Mouse (Mus musculus) myocyte (in vitro differentiated cells): ENCODE measurements around the gene Gm4969. TPM values are rescaled to one million over a fixed set of nuclear protein-coding genes. Genes with fewer than 3 reads are reported as not detected.

Experiments used
- H3K27me3 ChIP-seq: one replicate; pipeline ENCODE4 v1.6.1; 2011; ENCODE audit not compliant: control insufficient read depth, insufficient read depth, insufficient read length
- H3K36me3 ChIP-seq: one replicate; pipeline ENCODE4 v1.6.1; 2011; ENCODE audit not compliant: control insufficient read depth, insufficient read depth
- H3K4me2 ChIP-seq: one replicate; pipeline ENCODE4 v1.6.1; 2011; ENCODE audit warnings: low read depth, control low read depth
- H3K4me3 ChIP-seq: one replicate; pipeline ENCODE4 v1.5.1; 2011; ENCODE audit warnings: mild to moderate bottlenecking, control low read depth, moderate library complexity
- H3K79me2 ChIP-seq: one replicate; pipeline ENCODE4 v1.6.1; 2011; ENCODE audit not compliant: control insufficient read depth, insufficient read depth
- H3ac ChIP-seq: one replicate; pipeline ENCODE4 v1.6.1; 2011; ENCODE audit not compliant: control insufficient read depth, insufficient read length
- CEBPB ChIP-seq: IDR thresholded peaks from 2 replicates; pipeline ENCODE4 v1.6.1; 2011; ENCODE audit warnings: mild to moderate bottlenecking, moderate library complexity; ENCODE audit not compliant: poor library complexity, insufficient read depth, severe bottlenecking
- E2F4 ChIP-seq: IDR thresholded peaks from one replicate; pipeline ENCODE4 v1.6.1; 2011; ENCODE audit warnings: mild to moderate bottlenecking, control low read depth, moderate library complexity; ENCODE audit not compliant: insufficient read depth
- MAX ChIP-seq: IDR thresholded peaks from one replicate; pipeline ENCODE4 v1.6.1; 2011; ENCODE audit warnings: low read depth, mild to moderate bottlenecking, control low read depth
- MYOD1 ChIP-seq, 3 experiments: IDR thresholded peaks; one replicate each; pipeline ENCODE4 v1.6.1; 2011; ENCODE audit warnings: control low read depth in 2 of 3, low read depth in 2 of 3, mild to moderate bottlenecking in 2 of 3, moderate library complexity in 1 of 3; ENCODE audit not compliant: insufficient read length in 2 of 3, control insufficient read depth in 1 of 3
- MYOG ChIP-seq, 3 experiments: IDR thresholded peaks; one replicate each; pipeline ENCODE4 v1.6.1; 2011; ENCODE audit warnings: control low read depth in 2 of 3, low read depth in 2 of 3, mild to moderate bottlenecking in 2 of 3; ENCODE audit not compliant: insufficient read length in 2 of 3, control insufficient read depth in 1 of 3, insufficient read depth in 1 of 3
- POLR2A ChIP-seq: IDR thresholded peaks from one replicate; pipeline ENCODE4 v1.6.1; 2011; ENCODE audit warnings: low read depth, mild to moderate bottlenecking, control low read depth, moderate library complexity; ENCODE audit not compliant: insufficient read length
- POLR2AphosphoS2 ChIP-seq: IDR thresholded peaks from one replicate; pipeline ENCODE4 v1.6.1; 2011; ENCODE audit warnings: low read depth, control low read depth; ENCODE audit not compliant: insufficient read length
- REST ChIP-seq: IDR thresholded peaks from one replicate; pipeline ENCODE4 v1.6.1; 2011; ENCODE audit warnings: mild to moderate bottlenecking, control low read depth, moderate library complexity; ENCODE audit not compliant: insufficient read depth, insufficient read length
- SRF ChIP-seq: IDR thresholded peaks from one replicate; pipeline ENCODE4 v1.6.1; 2011; ENCODE audit warnings: low read depth; ENCODE audit not compliant: control insufficient read depth, insufficient read length
- TCF12 ChIP-seq: IDR thresholded peaks from one replicate; pipeline ENCODE4 v1.6.1; 2011; ENCODE audit warnings: mild to moderate bottlenecking, control low read depth; ENCODE audit not compliant: poor library complexity, insufficient read depth, severe bottlenecking
- TCF3 ChIP-seq: IDR thresholded peaks from one replicate; pipeline ENCODE4 v1.6.1; 2011; ENCODE audit warnings: low read depth, control low read depth; ENCODE audit not compliant: insufficient read length
- USF1 ChIP-seq: IDR thresholded peaks from one replicate; pipeline ENCODE4 v1.6.1; 2011; ENCODE audit warnings: low read depth, mild to moderate bottlenecking, control low read depth, moderate library complexity
- polyA plus RNA-seq: library from polyadenylated mRNA; unstranded; fragments of >200 nt; fragmentation: generic; extraction: Trizol; gene quantifications from one replicate; pipeline ENCODE4 v1.2.1, GENCODE M21; 2012; ENCODE audit warnings: missing spikeins

Gm4969 gene
- polyA plus RNA-seq, 1 experiment: not detected

DNA sequence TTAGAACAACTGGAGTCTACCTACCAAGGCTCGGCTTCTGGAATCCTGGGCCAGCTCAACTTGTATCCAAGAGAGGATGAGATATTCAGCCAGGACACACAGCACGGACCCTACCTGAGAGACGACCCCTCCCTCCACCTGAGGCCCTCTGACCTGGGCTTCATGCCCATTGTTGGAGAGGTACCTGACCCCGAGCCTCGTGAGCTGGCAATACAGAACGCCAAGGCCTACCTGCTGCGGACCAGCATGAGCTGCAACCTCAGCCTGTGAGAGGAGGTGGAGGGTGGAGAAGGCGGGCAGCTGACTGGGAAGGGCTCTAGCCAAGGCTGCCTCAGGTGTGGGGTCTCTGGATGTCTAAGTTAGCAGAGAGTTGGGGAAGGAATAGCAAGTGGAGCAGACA, 63.1 kb downstream of the Gm4969 start:
- Histone ChIP-seq H3K79me2 (no peaks in the 10 kb centered on the region), H3K4me3 (no peak overlapping the region), H3K4me2 (no peak overlapping the region), H3K36me3 (no peaks in the 10 kb centered on the region), H3ac (no peak overlapping the region), H3K27me3 (no peaks in the 10 kb centered on the region)
- TF ChIP-seq E2F4 (no peak), MYOG (IDR thresholded peaks at IDR 0.05; ENCODE audit: control insufficient read depth in 1 of 3, insufficient read depth in 1 of 3, insufficient read length in 2 of 3, low read depth in 2 of 3) (no peak), TCF3 (no peak), MYOD1 (IDR thresholded peaks at IDR 0.05; ENCODE audit: control insufficient read depth in 1 of 3, insufficient read length in 2 of 3, low read depth in 2 of 3) (no peak), CEBPB (no peak), POLR2AphosphoS2 (no peak), SRF (no peak), USF1 (no peak), MAX (no peak), POLR2A (no peak), REST (no peak), TCF12 (no peak)

GRCm38 (mm10) chr7:19054777-19055076, 63.4 kb downstream of the Gm4969 start:
- no peak overlapping the region for H3ac ChIP-seq
- no peaks in the 10 kb centered on the region for H3K79me2 ChIP-seq
- no peak overlapping the region for H3K4me2 ChIP-seq
- TF ChIP-seq TCF12 (no peak), MYOD1 (IDR thresholded peaks at IDR 0.05; ENCODE audit: control insufficient read depth in 1 of 3, insufficient read length in 2 of 3, low read depth in 2 of 3) (no peak), TCF3 (no peak), CEBPB (no peak), MAX (no peak), MYOG (IDR thresholded peaks at IDR 0.05; ENCODE audit: control insufficient read depth in 1 of 3, insufficient read depth in 1 of 3, insufficient read length in 2 of 3, low read depth in 2 of 3) (no peak), REST (no peak), POLR2AphosphoS2 (no peak)
- H3K27me3 ChIP-seq: no peaks in the 10 kb centered on the region
- no peaks in the 10 kb centered on the region for H3K36me3 ChIP-seq
- H3K4me3 ChIP-seq: no peak overlapping the region

- TF ChIP-seq MYOD1 (IDR thresholded peaks at IDR 0.05; ENCODE audit: control insufficient read depth in 1 of 3, insufficient read length in 2 of 3, low read depth in 2 of 3) (no peak), POLR2AphosphoS2 (no peak), MAX (no peak), MYOG (IDR thresholded peaks at IDR 0.05; ENCODE audit: control insufficient read depth in 1 of 3, insufficient read depth in 1 of 3, insufficient read length in 2 of 3, low read depth in 2 of 3) (no peak), SRF (no peak), CEBPB (no peak), TCF12 (no peak), TCF3 (no peak), E2F4 (no peak), USF1 (no peak), REST (no peak), POLR2A (no peak)
- Histone ChIP-seq H3K36me3 (no peaks in the 10 kb centered on the region), H3K4me2 (no peak within 1 kb of the TSS), H3ac (no peak within 1 kb of the TSS), H3K4me3 (no peak within 1 kb of the TSS), H3K27me3 (no peaks in the 10 kb centered on the region), H3K79me2 (no peaks in the 10 kb centered on the region)
Measured at GRCm38 (mm10) chr7:19054047-19054776, 64.0 kb downstream of the Gm4969 start, which contains the start of gene Rsph6a. Gene Rsph6a, plus strand, starts transcription at chr7:19054690.

- TF ChIP-seq MYOG (IDR thresholded peaks at IDR 0.05; ENCODE audit: control insufficient read depth in 1 of 3, insufficient read depth in 1 of 3, insufficient read length in 2 of 3, low read depth in 2 of 3): no peak
- TF ChIP-seq MAX: no peak
- TF ChIP-seq USF1: no peak
- TF ChIP-seq TCF12: no peak
- TF ChIP-seq POLR2AphosphoS2: no peak
- no peak for TF ChIP-seq MYOD1 (IDR thresholded peaks at IDR 0.05; ENCODE audit: control insufficient read depth in 1 of 3, insufficient read length in 2 of 3, low read depth in 2 of 3)
- TF ChIP-seq E2F4: no peak
- no peak for TF ChIP-seq CEBPB
- TF ChIP-seq REST: no peak
- no peak for TF ChIP-seq SRF
- no peak for TF ChIP-seq TCF3
- no peak for TF ChIP-seq POLR2A
- H3K4me3 ChIP-seq: no peak overlapping the region
- H3ac ChIP-seq: no peak overlapping the region
- no peak overlapping the region for H3K4me2 ChIP-seq
- no peaks in the 10 kb centered on the region for H3K27me3 ChIP-seq
- no peaks in the 10 kb centered on the region for H3K79me2 ChIP-seq
- no peaks in the 10 kb centered on the region for H3K36me3 ChIP-seq
Measured at GRCm38 (mm10) chr7:19053136-19053532, 65.0 kb downstream of the Gm4969 start.
